Mouse (Mus musculus) ES-E14 (cell line): ENCODE results near the gene Sh3pxd2a.

ENCODE experiments used
- CHD2 ChIP-seq: IDR thresholded peaks from 2 replicates; pipeline ENCODE4 v1.6.1; 2014; ENCODE audit warnings: mild to moderate bottlenecking, low read depth, low read length, inconsistent platforms
- MAFK ChIP-seq: IDR thresholded peaks from 2 replicates; pipeline ENCODE4 v1.6.1; 2014; ENCODE audit warnings: mild to moderate bottlenecking, low read depth, low read length, inconsistent platforms; ENCODE audit not compliant: insufficient read depth
- ZNF384 ChIP-seq: IDR thresholded peaks from 2 replicates; pipeline ENCODE4 v1.6.1; 2012; ENCODE audit warnings: low read depth, low read length, inconsistent platforms

GRCm38 (mm10) chr19:47255919-47256318 is 208.3 kb downstream of the Sh3pxd2a start:
- TF ChIP-seq MAFK (no peak), CHD2 (no peak), ZNF384 (no peak)
